Mouse (Mus musculus) urinary bladder, postnatal 36 days (tissue): ENCODE measurements around the gene Scap.
"Not testable (repeated sequence)": the region's sequence is repeated elsewhere in the genome, so short reads cannot be mapped to it uniquely, and the experiment has no call there.

Experiments used
- DNase-seq, 2 experiments: peaks; one replicate each; pipeline ENCODE4 v3.0.0; 2022; ENCODE audit warnings: low spot score in 2 of 2, mixed read lengths in 1 of 2

Scap gene

GRCm38 (mm10) chr9:110384369-110384929, 51.4 kb downstream of the Scap start:
- no peak for DNase-seq

- DNase-seq: no peak
Observed at GRCm38 (mm10) chr9:110388011-110388410, 54.9 kb downstream of the Scap start.

DNA sequence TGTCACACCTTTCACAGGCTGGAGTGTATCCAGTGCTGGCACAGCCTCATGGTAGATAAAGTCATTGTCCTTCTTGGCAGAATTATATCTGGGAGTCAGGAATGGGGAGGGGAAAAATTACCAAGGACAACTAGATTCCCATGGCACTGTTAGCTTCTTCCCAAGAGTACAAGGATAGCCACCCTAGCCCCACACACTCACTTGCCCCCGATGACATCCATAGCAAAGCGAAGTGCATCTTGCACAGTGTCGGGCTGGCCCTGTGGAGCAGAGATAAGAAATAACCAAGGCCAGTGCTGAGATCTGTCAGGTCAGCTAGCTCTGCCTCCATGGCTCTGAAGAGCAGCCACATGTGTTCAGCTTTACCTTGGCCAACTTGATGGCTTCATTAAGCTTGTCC, 57.8 kb downstream of the Scap start:
- no peak for DNase-seq

- no peak for DNase-seq
Observed at GRCm38 (mm10) chr9:110393295-110393694, 60.2 kb downstream of the Scap start.

DNA sequence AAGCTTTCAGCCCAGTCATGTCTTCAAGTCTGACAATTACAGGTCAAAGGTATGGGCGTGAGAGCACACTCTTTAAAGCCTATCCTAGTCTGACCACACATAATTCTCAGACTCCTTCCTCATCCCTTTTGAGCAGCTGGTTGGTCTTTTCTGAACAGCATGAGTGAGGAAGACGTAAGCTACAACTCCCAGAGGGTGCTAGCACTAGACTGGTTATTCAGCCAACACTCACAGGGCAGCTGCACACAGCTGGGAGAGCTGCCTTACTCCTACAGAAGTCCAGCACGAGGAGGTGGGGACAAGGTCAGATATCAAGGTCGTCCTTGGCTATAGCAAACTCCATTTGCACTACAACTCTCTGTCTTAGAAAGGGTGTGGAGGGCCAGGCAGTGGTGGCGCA, 67.6 kb downstream of the Scap start:
- DNase-seq: no peak

- DNase-seq: no peak
Observed at GRCm38 (mm10) chr9:110402731-110403130, 69.6 kb downstream of the Scap start.

DNA sequence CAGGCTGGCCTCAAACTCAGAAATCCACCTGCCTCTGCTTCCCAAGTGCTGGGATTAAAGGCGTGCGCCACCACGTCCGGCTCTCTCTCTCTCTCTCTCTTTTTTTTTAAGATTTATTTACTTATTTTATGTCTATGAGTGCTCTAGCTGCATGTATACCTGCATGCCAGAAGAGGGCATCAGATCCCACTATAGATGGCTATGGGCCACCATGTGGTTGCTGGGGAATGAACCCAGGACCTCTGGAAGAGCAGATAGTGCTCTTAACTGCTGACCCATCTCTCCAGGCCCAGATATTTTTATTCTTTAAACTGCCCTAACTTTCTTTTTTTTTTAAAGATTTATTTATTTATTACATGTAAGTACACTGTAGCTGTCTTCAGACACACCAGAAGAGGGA, 70.2 kb downstream of the Scap start:
- DNase-seq: not testable (repeated sequence)

GRCm38 (mm10) chr9:110407311-110408098, 74.4 kb downstream of the Scap start:
- peak in 1 of 2 experiments; percentile 18 for DNase-seq

DNA sequence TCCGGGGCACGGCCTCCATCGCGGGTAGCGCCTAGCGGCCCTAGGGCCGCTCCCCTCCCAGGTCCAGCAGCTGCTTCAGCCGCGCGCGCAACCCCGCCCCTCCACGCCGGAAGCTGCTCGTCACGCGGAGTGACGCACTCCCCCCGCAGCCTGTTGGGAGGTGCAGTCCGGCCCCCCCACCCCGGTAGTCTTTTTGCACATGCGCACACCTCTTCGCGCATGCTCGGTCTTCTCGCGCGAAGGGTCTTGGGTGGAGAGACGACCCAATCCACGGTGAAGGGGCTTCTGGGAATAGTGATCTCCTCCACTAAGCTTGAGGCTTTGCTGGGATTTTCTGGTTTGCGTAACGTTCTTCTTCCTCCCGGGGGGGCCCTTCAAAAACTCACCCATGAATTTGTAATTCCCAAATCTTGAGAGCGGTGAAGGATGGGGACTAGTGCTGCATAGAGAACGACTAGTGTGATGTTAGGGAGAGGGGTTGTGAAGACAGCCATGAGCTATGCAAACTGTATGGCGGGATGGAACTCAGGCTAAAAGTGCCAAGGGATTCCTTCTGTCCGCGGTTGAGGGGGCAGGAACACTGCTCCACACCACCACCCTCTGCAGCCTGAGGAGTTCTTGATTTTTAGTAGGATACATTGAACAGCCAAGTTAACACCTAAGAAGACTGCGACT, 75.1 kb downstream of the Scap start, which contains the start of gene Ptpn23:
Ptpn23 (minus strand) TSS at position 115 of the 675 bp plus-strand sequence.
- peak; percentile 88 to 95 for DNase-seq

DNA sequence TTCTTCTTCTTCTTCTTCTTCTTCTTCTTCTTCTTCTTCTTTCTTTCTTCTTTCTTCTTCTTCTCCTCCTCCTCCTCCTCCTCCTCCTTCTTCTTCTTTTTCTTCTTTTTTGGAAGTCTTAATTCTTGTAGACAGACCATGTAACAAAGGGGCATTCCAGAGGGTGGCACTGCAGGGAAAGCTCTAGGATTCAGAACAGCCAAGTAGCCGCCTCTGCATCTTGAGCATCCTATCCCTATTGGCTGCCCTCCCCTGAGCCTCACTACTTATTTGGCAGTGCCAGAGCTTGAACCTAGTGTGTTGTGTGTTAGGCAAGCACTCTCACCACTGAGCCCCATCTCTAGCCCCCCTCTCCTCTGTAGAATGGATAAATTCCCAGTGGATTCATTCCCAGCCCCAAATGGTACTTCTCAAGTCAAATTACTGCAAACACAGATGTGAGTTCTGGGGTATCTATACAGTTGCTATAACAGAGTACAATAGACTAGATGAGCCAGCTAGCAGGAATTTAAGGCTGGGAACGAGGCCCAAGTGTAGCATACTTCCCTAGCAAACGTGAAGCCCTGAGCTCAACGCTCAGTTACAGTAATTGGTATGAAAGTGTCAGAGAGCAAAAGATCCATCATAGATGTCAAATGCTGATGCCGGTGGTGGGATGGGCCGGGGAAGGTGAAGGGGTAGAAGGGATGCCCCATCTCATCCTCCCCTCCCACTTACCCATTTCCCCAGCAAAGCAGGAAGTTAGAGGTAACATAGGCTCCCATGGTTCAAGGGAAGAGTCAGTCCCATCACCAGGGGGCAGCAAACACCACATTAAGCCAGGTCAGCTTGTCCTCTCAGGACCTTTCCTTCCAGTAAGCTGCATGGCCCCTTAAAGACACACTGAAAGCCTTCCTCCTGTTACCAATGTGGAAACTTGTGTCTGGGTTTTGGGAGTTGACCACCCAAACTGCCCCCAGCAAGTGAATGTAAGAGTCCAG, 78.1 kb downstream of the Scap start:
- DNase-seq: peak; percentile 75 to 83

- DNase-seq: no peak
Observed at GRCm38 (mm10) chr9:110412926-110413325, 79.8 kb downstream of the Scap start.

DNA sequence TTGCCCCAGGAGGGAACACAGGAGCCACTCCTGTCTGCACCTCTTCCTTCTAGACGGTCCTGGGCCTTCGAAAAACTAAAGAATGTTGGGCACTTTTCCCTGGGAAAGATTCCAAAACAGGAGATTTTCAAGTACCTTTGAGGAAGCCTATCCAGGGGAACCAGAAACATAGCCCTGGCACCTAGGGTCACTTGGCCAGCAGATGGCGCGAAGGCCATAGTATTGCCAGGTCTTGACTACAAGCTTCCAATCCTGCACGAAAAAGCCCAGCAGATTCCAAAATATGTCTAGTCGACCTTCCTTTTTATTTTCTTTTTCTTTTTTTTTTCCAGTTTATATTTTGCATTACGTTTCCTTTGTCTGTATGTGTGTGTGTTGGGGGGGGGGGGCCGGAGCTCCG, 80.7 kb downstream of the Scap start:
- peak in 1 of 2 experiments; percentile 31 for DNase-seq

- DNase-seq: no peak
Observed at GRCm38 (mm10) chr9:110419511-110420112, 86.5 kb downstream of the Scap start, which contains the start of gene Ngp. Gene Ngp (plus strand): TSS chr9:110419747.

DNA sequence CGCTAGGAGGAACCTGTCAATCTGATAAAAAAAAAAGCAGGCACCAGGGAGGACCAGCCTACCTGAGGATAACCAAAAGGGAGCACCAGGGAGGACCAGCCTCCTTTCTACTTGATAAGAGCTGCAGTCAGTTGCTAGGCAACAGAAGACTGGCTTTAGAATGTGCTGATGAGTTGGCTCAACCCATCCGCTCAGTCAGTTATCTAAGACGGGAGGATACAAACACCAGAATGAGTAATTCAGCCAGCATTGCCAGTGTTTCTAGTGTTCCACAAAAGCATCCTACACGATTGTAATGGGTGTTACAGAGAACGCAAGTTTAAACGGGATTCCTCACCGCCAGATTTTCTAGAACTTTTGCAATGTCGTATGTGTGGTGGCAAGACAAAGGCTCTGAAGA, 98.2 kb downstream of the Scap start:
- DNase-seq: no peak

DNA sequence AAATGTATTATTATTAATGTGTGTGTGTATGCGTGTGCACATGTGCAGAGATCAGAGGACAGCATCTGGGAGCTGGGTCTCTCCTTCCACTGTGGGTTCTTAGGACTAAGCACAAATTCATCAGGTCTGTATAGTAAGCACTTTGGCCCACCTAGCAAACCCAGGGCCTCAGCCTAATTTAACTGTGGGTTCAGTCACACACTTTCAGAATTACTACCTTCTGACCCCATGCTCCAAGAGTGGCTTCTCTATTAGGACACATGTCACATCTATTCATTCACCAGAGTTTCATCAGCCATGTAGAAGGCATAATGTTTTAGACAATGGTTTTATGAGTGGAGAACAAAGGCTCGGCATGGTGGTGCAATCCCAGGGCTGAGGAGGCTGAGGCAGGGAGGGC, 100.0 kb downstream of the Scap start:
- no peak for DNase-seq
